In the genomic region with DNA sequence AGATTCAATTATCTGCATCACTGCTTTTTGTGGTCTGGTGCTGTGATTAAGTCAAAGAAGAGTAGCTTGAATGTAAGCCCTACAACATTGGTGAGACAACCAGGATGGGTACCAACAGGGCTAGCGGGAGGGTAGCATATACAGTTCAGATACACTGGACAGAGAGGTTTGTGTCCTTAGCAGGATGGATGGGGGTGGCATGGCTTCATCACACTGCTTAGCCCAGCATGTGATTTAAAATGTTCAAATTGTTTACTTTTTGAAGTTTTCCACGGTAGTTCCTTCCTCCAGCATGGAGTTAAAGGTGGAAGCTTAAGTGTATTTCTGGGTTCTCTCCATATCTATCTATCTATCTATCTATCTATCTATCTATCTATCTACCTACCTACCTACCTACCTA, we compare ENCODE assay signal across 23 mouse cellular contexts. TPM values are rescaled to one million over a fixed set of nuclear protein-coding genes. Genes with fewer than 3 reads are reported as not detected.
"Had no signal": no experiment of that assay in that cellular context is flagged by ENCODE, and none has a peak within 500 bp of the region (broad histone marks: within the 10 kb centered on the region; RNA-seq: fewer than 3 reads in every experiment).

No protein-coding gene starts in this region.

- ATAC-seq: hindbrain, embryonic 16.5 days; inflammation-experienced regulatory T-cells, adult 6 months; intestine, postnatal 0 days; liver, embryonic 12.5 days had no signal

- DNase-seq: gastrocnemius, postnatal 25 days; heart, postnatal 10 days; kidney, adult 18-20 months; kidney, postnatal 10 days; left cerebral cortex, postnatal 4 days had no signal

- H3K27ac ChIP-seq: gastrocnemius, adult 2 months; hindbrain, embryonic 10.5 days; hindbrain, embryonic 12.5 days; hindbrain, embryonic 14.5 days; intestine, embryonic 15.5 days; layer of hippocampus, adult 2 months; left cerebral cortex, adult 2 months; limb, embryonic 13.5 days; limb, embryonic 15.5 days; liver, embryonic 12.5 days had no signal

- H3K4me2 ChIP-seq: heart, embryonic 12.5 days; hindbrain, embryonic 12.5 days; hindbrain, embryonic 14.5 days; intestine, embryonic 15.5 days; limb, embryonic 13.5 days; limb, embryonic 15.5 days; liver, embryonic 12.5 days had no signal

- H3K9ac ChIP-seq: heart, embryonic 12.5 days; hindbrain, embryonic 12.5 days; hindbrain, embryonic 14.5 days; intestine, embryonic 15.5 days; limb, embryonic 13.5 days; limb, embryonic 15.5 days; liver, embryonic 12.5 days had no signal

- H3K4me1 ChIP-seq: heart, embryonic 12.5 days; hindbrain, embryonic 10.5 days; hindbrain, embryonic 12.5 days; intestine, embryonic 15.5 days; limb, embryonic 13.5 days; limb, embryonic 15.5 days; liver, embryonic 12.5 days had no signal

- H3K27me3 ChIP-seq: heart, embryonic 12.5 days; hindbrain, embryonic 12.5 days; intestine, embryonic 15.5 days; limb, embryonic 13.5 days; limb, embryonic 15.5 days; liver, embryonic 12.5 days had no signal

- H3K36me3 ChIP-seq: heart, embryonic 12.5 days; hindbrain, embryonic 10.5 days; hindbrain, embryonic 12.5 days; intestine, embryonic 15.5 days; limb, embryonic 13.5 days; limb, embryonic 15.5 days; liver, embryonic 12.5 days had no signal

- H3K4me3 ChIP-seq: gastrocnemius, adult 2 months; heart, embryonic 12.5 days; hindbrain, embryonic 10.5 days; hindbrain, embryonic 12.5 days; intestine, embryonic 15.5 days; layer of hippocampus, adult 2 months; left cerebral cortex, adult 2 months; limb, embryonic 13.5 days; limb, embryonic 15.5 days; liver, embryonic 12.5 days had no signal

RNA-seq across cellular contexts. Expression of gene Trpm8, which starts 11.7 kb away (rescaled TPM):
- polyA plus RNA-seq: heart, embryonic 12.5 days; heart, embryonic 16.5 days; hindbrain, embryonic 10.5 days; hindbrain, embryonic 12.5 days; inflammation-experienced regulatory T-cells, adult 6 months; intestine, embryonic 15.5 days; intestine, postnatal 0 days; kidney, embryonic 14.5 days; kidney, embryonic 16.5 days; limb, embryonic 11.5 days; limb, embryonic 13.5 days; limb, embryonic 15.5 days; liver, embryonic 12.5 days had no signal
